In genomic region chr2:48001800-48002507, GRCm38 (mm10) we compare ENCODE assay signal across 9 mouse cellular contexts.
DNase-seq lines count a peak whose midpoint lies in the region; ATAC-seq and TF ChIP-seq lines count a peak whose summit lies in the region.
"Had no signal": no experiment of that assay in that cellular context is flagged by ENCODE, and none has a peak within 500 bp of the region (broad histone marks: within the 10 kb centered on the region; RNA-seq: fewer than 3 reads in every experiment).

No protein-coding gene starts in this region.

- WGBS in kidney, embryonic 15.5 days, result 40% methylated on average over 11 of the region's 11 CpGs
- 28% methylated on average over 11 of the region's 11 CpGs for WGBS in limb, embryonic 14.5 days

- ATAC-seq in granulocyte monocyte progenitor cell, adult 5-6 weeks (replicated peaks; ENCODE audit: poor library complexity, severe bottlenecking), result peak; percentile 92
- ATAC-seq in kidney, embryonic 15.5 days (replicated peaks; ENCODE audit: low FRiP score), result peak; percentile 69; the same call in 1 of the 2 replicates
- peak; percentile 63; the same call in 1 of the 2 replicates for ATAC-seq in limb, embryonic 14.5 days (ENCODE audit: low FRiP score, low read depth)

- DNase-seq in B cell, adult 2 months, result peak; percentile 5 to 16
- peak; percentile 79 to 84 for DNase-seq in cerebellum, postnatal 10 days
- DNase-seq in limb, embryonic 14.5 days (ENCODE audit: low spot score), result peak; percentile 42
- DNase-seq in retina, embryonic 14.5 days (ENCODE audit: low spot score), result peak; percentile 80
- DNase-seq in spleen, adult 12 weeks (ENCODE audit: low spot score), result no peak

- no peaks in the 10 kb centered on the region for H3K9me3 ChIP-seq in E14TG2a.4 (ENCODE audit: low read length)
- no peaks in the 10 kb centered on the region for H3K9me3 ChIP-seq in kidney, embryonic 15.5 days (replicated peaks)
- H3K9me3 ChIP-seq in limb, embryonic 14.5 days (ENCODE audit: control insufficient read depth, low read length), result no peaks in the 10 kb centered on the region
- H3K9me3 ChIP-seq: heart, embryonic 15.5 days had no signal

- no peak overlapping the region for H3K27ac ChIP-seq in kidney, embryonic 15.5 days
- H3K27ac ChIP-seq in limb, embryonic 14.5 days (replicated peaks; ENCODE audit: low read depth, low read length), result no peak overlapping the region
- H3K27ac ChIP-seq: heart, embryonic 15.5 days had no signal

- H3K36me3 ChIP-seq in E14TG2a.4 (ENCODE audit: insufficient read depth, low read length), result no peaks in the 10 kb centered on the region
- H3K36me3 ChIP-seq in kidney, embryonic 15.5 days, result no peaks in the 10 kb centered on the region
- no peaks in the 10 kb centered on the region for H3K36me3 ChIP-seq in limb, embryonic 14.5 days (ENCODE audit: control insufficient read depth, insufficient read depth, low read length)
- H3K36me3 ChIP-seq: heart, embryonic 15.5 days had no signal

- no peak overlapping the region for H3K4me2 ChIP-seq in kidney, embryonic 15.5 days
- peak overlapping the region; percentile 6; the same call in 1 of the 2 replicates for H3K4me2 ChIP-seq in limb, embryonic 14.5 days (replicated peaks; ENCODE audit: low read depth, low read length, severe bottlenecking)
- H3K4me2 ChIP-seq: heart, embryonic 15.5 days had no signal

- H3K4me3 ChIP-seq in E14TG2a.4 (replicated peaks; ENCODE audit: low read length), result no peak overlapping the region
- no peak overlapping the region for H3K4me3 ChIP-seq in kidney, embryonic 15.5 days (replicated peaks)
- no peak overlapping the region for H3K4me3 ChIP-seq in limb, embryonic 14.5 days (replicated peaks; ENCODE audit: low read length)
- H3K4me3 ChIP-seq: heart, embryonic 15.5 days had no signal

- no peaks in the 10 kb centered on the region for H3K4me1 ChIP-seq in E14TG2a.4 (replicated peaks; ENCODE audit: low read depth, low read length)
- H3K4me1 ChIP-seq in kidney, embryonic 15.5 days, result no peaks in the 10 kb centered on the region
- H3K4me1 ChIP-seq in limb, embryonic 14.5 days (ENCODE audit: control insufficient read depth, insufficient read depth, low read length), result no peaks in the 10 kb centered on the region
- H3K4me1 ChIP-seq: heart, embryonic 15.5 days had no signal

- TF ChIP-seq CTCF in E14TG2a.4 (conservative IDR thresholded peaks at IDR 0.05; ENCODE audit: low read length), result peak; percentile 91

- no peak overlapping the region for H3K9ac ChIP-seq in kidney, embryonic 15.5 days
- H3K9ac ChIP-seq in limb, embryonic 14.5 days (ENCODE audit: low read depth, low read length, severe bottlenecking), result no peak overlapping the region
- H3K9ac ChIP-seq: heart, embryonic 15.5 days had no signal

- no peaks in the 10 kb centered on the region for H3K27me3 ChIP-seq in E14TG2a.4 (ENCODE audit: insufficient read depth, low read length)
- H3K27me3 ChIP-seq in kidney, embryonic 15.5 days, result no peaks in the 10 kb centered on the region
- H3K27me3 ChIP-seq in limb, embryonic 14.5 days (ENCODE audit: control insufficient read depth, insufficient read depth, low read length), result no peaks in the 10 kb centered on the region
- H3K27me3 ChIP-seq: heart, embryonic 15.5 days had no signal

- TF ChIP-seq POLR2A in limb, embryonic 14.5 days (IDR thresholded peaks at IDR 0.05; ENCODE audit: borderline replicate concordance, extremely low read depth, insufficient read depth, insufficient read length), result no peak
